Mouse (Mus musculus): ENCODE data around the gene Fam131c.
A peak's percentile ranks its signal among the peaks of the same experiment; 100 is the strongest.

Gene Fam131c

GRCm38 (mm10) chr4:141367997-141368791, at the start of gene Fam131c:
Gene Fam131c, plus strand, starts transcription at chr4:141368220.
- peak; percentile 38 for DNase-seq

GRCm38 (mm10) chr4:141322526-141322925, 45.5 kb upstream of the Fam131c start:
- no peak for DNase-seq

- DNase-seq, result no peak
These were observed 43.2 kb upstream of the Fam131c start for GRCm38 (mm10) chr4:141324771-141325191.

- DNase-seq, result no peak
These were observed 42.4 kb upstream of the Fam131c start for GRCm38 (mm10) chr4:141325636-141326035.

- no peak for DNase-seq
These were observed 40.9 kb upstream of the Fam131c start for GRCm38 (mm10) chr4:141327075-141327474.

- no peak for DNase-seq
These were observed 39.3 kb upstream of the Fam131c start for GRCm38 (mm10) chr4:141328742-141329141.

GRCm38 (mm10) chr4:141329968-141330367, 38.1 kb upstream of the Fam131c start:
- no peak for DNase-seq

GRCm38 (mm10) chr4:141331446-141331845, 36.6 kb upstream of the Fam131c start:
- DNase-seq, result no peak

GRCm38 (mm10) chr4:141332258-141332657, 35.8 kb upstream of the Fam131c start:
- DNase-seq, result no peak

- no peak for DNase-seq
These were observed 33.3 kb upstream of the Fam131c start for GRCm38 (mm10) chr4:141334695-141335094.

- no peak for DNase-seq
These were observed 32.7 kb upstream of the Fam131c start for GRCm38 (mm10) chr4:141335263-141335796.

- DNase-seq, result no peak
These were observed 31.8 kb upstream of the Fam131c start for GRCm38 (mm10) chr4:141336196-141336595.

GRCm38 (mm10) chr4:141337986-141338385, 30.0 kb upstream of the Fam131c start:
- DNase-seq, result no peak

GRCm38 (mm10) chr4:141338853-141339252, 29.2 kb upstream of the Fam131c start:
- no peak for DNase-seq

GRCm38 (mm10) chr4:141341477-141341876, 26.5 kb upstream of the Fam131c start:
- no peak for DNase-seq

- no peak for DNase-seq
These were observed 24.5 kb upstream of the Fam131c start for GRCm38 (mm10) chr4:141343515-141343914.

GRCm38 (mm10) chr4:141345219-141345618, 22.8 kb upstream of the Fam131c start:
- no peak for DNase-seq

- no peak for DNase-seq
These were observed 20.6 kb upstream of the Fam131c start for GRCm38 (mm10) chr4:141347365-141347797.

- DNase-seq, result no peak
These were observed 19.4 kb upstream of the Fam131c start for GRCm38 (mm10) chr4:141348616-141349015.

- no peak for DNase-seq
These were observed 18.0 kb upstream of the Fam131c start for GRCm38 (mm10) chr4:141350015-141350414.

- no peak for DNase-seq
These were observed 16.0 kb upstream of the Fam131c start for GRCm38 (mm10) chr4:141351972-141352371.

GRCm38 (mm10) chr4:141352986-141353385, 15.0 kb upstream of the Fam131c start:
- DNase-seq, result no peak

- DNase-seq, result no peak
These were observed 14.2 kb upstream of the Fam131c start for GRCm38 (mm10) chr4:141353868-141354267.

GRCm38 (mm10) chr4:141357811-141358210, 10.2 kb upstream of the Fam131c start:
- no peak for DNase-seq

- no peak for DNase-seq
These were observed 8.8 kb upstream of the Fam131c start for GRCm38 (mm10) chr4:141359222-141359621.

Measured in right cerebral cortex, postnatal 4 days (tissue).